Mouse (Mus musculus): Measurements from ENCODE around the gene Hoxd8. TPM values are rescaled to one million over a fixed set of nuclear protein-coding genes. Genes with fewer than 3 reads are reported as not detected.

The Hoxd8 gene
- total RNA-seq, 2 experiments from 2014 or later, result 39.3 to 49.0 TPM

- Histone ChIP-seq H3K27ac (peak overlapping the region; percentile 41), H3K4me3 (peak overlapping the region; percentile 79; the same call in 1 of the 2 replicates)
- no peak for DNase-seq
- no peak for TF ChIP-seq CTCF (IDR thresholded peaks at IDR 0.05)
- intact Hi-C loops (cut with DNase I), result no loop called here
Measured at GRCm38 (mm10) chr2:74690338-74690716, 14.1 kb upstream of the Hoxd8 start.

GRCm38 (mm10) chr2:74691022-74691951, 13.1 kb upstream of the Hoxd8 start, which contains the start of gene Hoxd10:
TSS of gene Hoxd10 (plus strand) at chr2:74691924.
- peak within 1 kb of the TSS; percentile 79 for H3K4me3 ChIP-seq
- peak; percentile 88 for DNase-seq
- intact Hi-C loops (cut with DNase I), result no loop called here
- peak within 1 kb of the TSS; percentile 86 for H3K27ac ChIP-seq
- peak; percentile 73 for TF ChIP-seq CTCF (IDR thresholded peaks at IDR 0.05)

DNA sequence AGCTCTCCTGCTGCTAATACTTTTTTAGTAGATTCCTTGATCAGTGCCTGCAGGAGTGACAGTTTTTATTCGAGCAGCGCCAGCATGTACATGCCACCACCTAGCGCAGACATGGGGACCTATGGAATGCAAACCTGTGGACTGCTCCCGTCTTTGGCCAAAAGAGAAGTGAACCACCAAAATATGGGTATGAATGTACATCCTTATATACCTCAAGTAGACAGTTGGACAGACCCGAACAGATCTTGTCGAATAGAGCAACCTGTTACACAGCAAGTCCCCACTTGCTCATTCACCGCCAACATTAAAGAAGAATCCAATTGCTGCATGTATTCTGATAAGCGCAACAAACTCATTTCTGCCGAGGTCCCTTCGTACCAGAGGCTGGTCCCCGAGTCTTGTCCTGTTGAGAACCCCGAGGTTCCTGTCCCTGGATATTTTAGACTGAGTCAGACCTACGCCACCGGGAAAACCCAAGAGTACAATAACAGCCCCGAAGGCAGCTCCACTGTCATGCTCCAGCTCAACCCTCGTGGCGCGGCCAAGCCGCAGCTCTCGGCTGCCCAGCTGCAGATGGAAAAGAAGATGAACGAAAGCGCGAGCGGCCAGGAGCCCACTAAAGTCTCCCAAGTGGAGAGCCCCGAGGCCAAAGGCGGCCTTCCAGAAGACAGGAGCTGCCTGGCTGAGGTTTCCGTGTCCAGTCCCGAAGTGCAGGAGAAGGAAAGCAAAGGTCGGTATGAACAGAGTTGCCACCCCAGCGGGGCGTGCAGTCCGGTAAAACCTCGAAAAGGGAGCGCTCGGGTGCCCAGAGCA, 12.2 kb upstream of the Hoxd8 start:
- Histone ChIP-seq H3K27ac (peak overlapping the region; percentile 86), H3K4me3 (peak overlapping the region; percentile 79)
- intact Hi-C loops (cut with DNase I), result no loop called here
- no peak for DNase-seq
- no peak for TF ChIP-seq CTCF (IDR thresholded peaks at IDR 0.05)

DNA sequence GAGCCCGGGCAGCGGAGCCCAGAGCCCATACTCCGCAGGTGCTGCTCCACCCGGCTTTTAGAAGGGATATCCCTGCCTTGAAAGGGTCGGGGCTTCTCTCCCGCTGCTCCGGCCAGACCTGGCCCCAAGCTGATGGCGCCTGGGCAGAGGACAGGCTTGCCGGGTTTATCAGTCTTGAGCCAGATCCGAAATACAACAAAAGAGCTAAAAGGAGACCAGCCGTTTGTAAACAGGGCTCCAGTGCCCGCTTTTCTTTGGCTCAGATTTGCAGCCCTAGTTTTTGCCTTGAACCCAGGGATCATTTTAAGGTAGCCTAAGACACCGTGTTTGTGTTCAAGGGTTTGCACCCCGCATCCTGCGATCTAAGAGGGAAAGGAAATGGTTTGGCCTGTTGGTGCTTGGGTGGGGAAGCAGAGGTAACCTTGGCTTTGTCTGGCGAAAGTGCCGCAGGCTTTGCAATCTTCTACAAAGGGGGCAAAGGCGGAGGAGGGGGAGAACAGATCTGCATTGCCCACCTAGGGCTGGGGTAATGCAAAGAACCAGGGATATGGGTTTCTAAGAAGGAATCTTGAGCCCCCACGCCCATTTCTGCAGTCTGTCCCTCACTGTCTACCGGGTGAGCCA, 11.5 kb upstream of the Hoxd8 start:
- intact Hi-C loops (cut with DNase I), result no loop called here
- TF ChIP-seq CTCF (IDR thresholded peaks at IDR 0.05), result no peak
- no peak for DNase-seq
- Histone ChIP-seq H3K4me3 (peak overlapping the region; percentile 79), H3K27ac (peak overlapping the region; percentile 86)

DNA sequence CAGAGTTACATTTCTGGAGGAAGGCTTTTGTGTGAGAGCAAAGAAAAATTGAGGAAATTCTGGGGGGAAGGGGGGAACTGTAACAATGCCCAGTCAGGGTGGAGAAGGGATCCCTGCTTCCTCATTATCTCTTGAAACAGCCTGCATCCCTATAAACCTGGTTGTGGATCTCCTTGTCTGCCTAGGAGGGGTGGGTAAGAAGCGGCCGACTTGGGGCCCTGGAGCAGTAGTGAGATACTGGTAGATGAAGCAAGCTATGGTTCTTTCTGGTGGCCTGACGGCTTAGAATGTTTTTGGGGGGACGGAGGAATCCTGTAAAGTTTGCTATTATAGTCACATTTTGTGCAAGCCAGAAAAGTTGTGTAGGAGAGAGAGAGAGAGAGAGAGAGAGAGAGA, 11.0 kb upstream of the Hoxd8 start:
- no peak for DNase-seq
- intact Hi-C loops (cut with DNase I), result no loop called here
- no peak for TF ChIP-seq CTCF (IDR thresholded peaks at IDR 0.05)
- Histone ChIP-seq H3K4me3 (peak overlapping the region; percentile 79), H3K27ac (no peak overlapping the region)

DNA sequence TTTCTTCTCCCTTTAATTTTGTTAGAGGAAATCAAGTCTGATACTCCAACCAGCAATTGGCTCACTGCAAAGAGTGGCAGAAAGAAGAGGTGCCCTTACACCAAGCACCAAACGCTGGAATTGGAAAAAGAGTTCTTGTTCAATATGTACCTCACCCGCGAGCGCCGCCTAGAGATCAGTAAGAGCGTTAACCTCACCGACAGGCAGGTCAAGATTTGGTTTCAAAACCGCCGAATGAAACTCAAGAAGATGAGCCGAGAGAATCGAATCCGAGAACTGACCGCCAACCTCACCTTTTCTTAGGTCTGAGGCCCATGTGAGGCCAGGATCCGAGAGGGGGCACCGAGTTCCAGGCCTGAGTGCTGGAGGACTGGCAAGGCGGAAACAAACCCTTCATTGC, 10.3 kb upstream of the Hoxd8 start:
- H3K4me3 ChIP-seq, result peak overlapping the region; percentile 17; the same call in 1 of the 2 replicates
- DNase-seq, result no peak
- TF ChIP-seq CTCF (IDR thresholded peaks at IDR 0.05), result peak; percentile 57
- H3K27ac ChIP-seq, result no peak overlapping the region
- intact Hi-C loops (cut with DNase I), result no loop called here

GRCm38 (mm10) chr2:74695383-74695782, 9.0 kb upstream of the Hoxd8 start:
- intact Hi-C loops (cut with DNase I), result no loop called here
- no peak for TF ChIP-seq CTCF (IDR thresholded peaks at IDR 0.05)

GRCm38 (mm10) chr2:74695813-74696430, 8.5 kb upstream of the Hoxd8 start:
- no peak for TF ChIP-seq CTCF (IDR thresholded peaks at IDR 0.05)
- DNase-seq, result no peak
- no peak overlapping the region for H3K27ac ChIP-seq
- H3K4me3 ChIP-seq, result no peak overlapping the region
- intact Hi-C loops (cut with DNase I), result no loop called here

More at GRCm38 (mm10) chr2:74695383-74695782, 9.0 kb upstream of the Hoxd8 start:
- no peak for DNase-seq
- Histone ChIP-seq H3K4me3 (no peak overlapping the region), H3K27ac (no peak overlapping the region)

- H3K27ac ChIP-seq, result peak overlapping the region; percentile 98
- no peak for DNase-seq
- intact Hi-C loops (cut with DNase I), result no loop called here
- TF ChIP-seq CTCF (IDR thresholded peaks at IDR 0.05), result no peak
- peak overlapping the region; percentile 93 for H3K4me3 ChIP-seq
Measured at GRCm38 (mm10) chr2:74696442-74697335, 7.7 kb upstream of the Hoxd8 start.

DNA sequence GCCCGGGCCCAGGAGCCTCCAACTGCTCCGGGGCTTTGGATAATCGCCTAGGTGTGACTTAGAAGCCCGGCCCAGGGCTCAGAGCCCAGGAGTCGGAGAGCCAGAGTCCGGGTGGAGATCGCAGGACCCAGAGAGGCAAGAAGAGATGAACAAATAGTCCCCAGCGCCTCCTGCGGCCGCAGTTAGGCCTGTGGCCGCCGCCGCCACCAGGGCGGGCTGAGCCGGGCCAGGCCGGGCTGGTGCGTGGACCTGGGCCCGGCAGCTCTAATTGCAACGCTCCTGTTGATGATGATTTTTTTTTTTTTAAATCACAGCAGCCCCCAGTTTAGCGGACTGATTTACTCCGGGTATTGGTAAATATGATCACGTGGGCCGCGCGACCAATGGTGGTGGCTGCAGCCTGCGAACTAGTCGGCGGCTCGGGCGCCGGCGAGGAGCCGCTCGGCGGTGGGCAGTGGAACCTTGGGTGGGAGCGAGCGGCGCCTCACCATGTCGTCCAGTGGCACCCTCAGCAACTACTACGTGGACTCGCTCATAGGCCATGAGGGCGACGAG, 6.8 kb upstream of the Hoxd8 start, which contains the start of gene Hoxd9:
Gene Hoxd9, plus strand, starts transcription at position 161 of the 555 bp plus-strand sequence.
- DNase-seq, result peak; percentile 90
- peak within 1 kb of the TSS; percentile 93 for H3K4me3 ChIP-seq
- peak; percentile 54 for TF ChIP-seq CTCF (IDR thresholded peaks at IDR 0.05)
- intact Hi-C loops (cut with DNase I), result no loop called here
- H3K27ac ChIP-seq, result peak within 1 kb of the TSS; percentile 98

Data from gastrocnemius, adult 2 months (tissue).